In genomic region chr1:94803722-94804121, GRCm38 (mm10) we compare ENCODE assay signal across 27 mouse cellular contexts.
"Had no signal": no experiment of that assay in that cellular context is flagged by ENCODE, and none has a peak within 500 bp of the region (broad histone marks: within the 10 kb centered on the region; RNA-seq: fewer than 3 reads in every experiment).

No protein-coding gene starts in this region.

- H3K4me2 ChIP-seq: embryonic facial prominence, embryonic 12.5 days; embryonic facial prominence, embryonic 13.5 days; embryonic facial prominence, embryonic 15.5 days; forebrain, embryonic 12.5 days; forebrain, embryonic 13.5 days; forebrain, embryonic 15.5 days had no signal

- H3K27ac ChIP-seq: embryonic facial prominence, embryonic 10.5 days; embryonic facial prominence, embryonic 12.5 days; embryonic facial prominence, embryonic 13.5 days; embryonic facial prominence, embryonic 15.5 days; forebrain, embryonic 10.5 days; forebrain, embryonic 12.5 days; forebrain, embryonic 13.5 days; forebrain, embryonic 15.5 days; gastrocnemius, adult 2 months; heart, adult 2 months had no signal

- H3K36me3 ChIP-seq: embryonic facial prominence, embryonic 10.5 days; embryonic facial prominence, embryonic 12.5 days; embryonic facial prominence, embryonic 13.5 days; embryonic facial prominence, embryonic 15.5 days; forebrain, embryonic 10.5 days; forebrain, embryonic 12.5 days; forebrain, embryonic 15.5 days had no signal

- ATAC-seq: forebrain, embryonic 13.5 days; forebrain, embryonic 15.5 days; forebrain, embryonic 16.5 days; forebrain, postnatal 0 days had no signal

- H3K4me1 ChIP-seq: embryonic facial prominence, embryonic 10.5 days; embryonic facial prominence, embryonic 12.5 days; embryonic facial prominence, embryonic 13.5 days; embryonic facial prominence, embryonic 15.5 days; forebrain, embryonic 10.5 days; forebrain, embryonic 12.5 days; forebrain, embryonic 13.5 days; forebrain, embryonic 15.5 days had no signal

- DNase-seq: cerebellum, adult 8-10 months; cerebellum, adult 9-10 months; cerebellum, adult 9-11 months; cerebellum, postnatal 10 days; cerebellum, postnatal 14 days; cerebellum, postnatal 25 days; cerebellum, postnatal 36 days; embryo, embryonic 11 days; forebrain, postnatal 0 days; gastrocnemius, adult 2 months; gastrocnemius, postnatal 10 days; gastrocnemius, postnatal 14 days; gastrocnemius, postnatal 25 days; gastrocnemius, postnatal 36 days; heart, adult 11 months; heart, adult 18-20 months; heart, adult 2 months had no signal

- H3K4me3 ChIP-seq: embryonic facial prominence, embryonic 10.5 days; embryonic facial prominence, embryonic 12.5 days; embryonic facial prominence, embryonic 13.5 days; embryonic facial prominence, embryonic 15.5 days; erythroblast, embryonic 14.5 days; forebrain, embryonic 10.5 days; forebrain, embryonic 12.5 days; forebrain, embryonic 13.5 days; forebrain, embryonic 15.5 days; gastrocnemius, adult 2 months; heart, adult 2 months had no signal

- H3K9me3 ChIP-seq: embryonic facial prominence, embryonic 10.5 days; embryonic facial prominence, embryonic 12.5 days; embryonic facial prominence, embryonic 13.5 days; embryonic facial prominence, embryonic 15.5 days; forebrain, embryonic 10.5 days; forebrain, embryonic 12.5 days; forebrain, embryonic 13.5 days; forebrain, embryonic 15.5 days had no signal

- H3K9ac ChIP-seq: embryonic facial prominence, embryonic 12.5 days; embryonic facial prominence, embryonic 13.5 days; embryonic facial prominence, embryonic 15.5 days; forebrain, embryonic 12.5 days; forebrain, embryonic 13.5 days; forebrain, embryonic 15.5 days; forebrain, postnatal 0 days had no signal

- H3K27me3 ChIP-seq: embryonic facial prominence, embryonic 12.5 days; embryonic facial prominence, embryonic 13.5 days; embryonic facial prominence, embryonic 15.5 days; forebrain, embryonic 12.5 days; forebrain, embryonic 13.5 days; forebrain, embryonic 15.5 days had no signal
